Mouse (Mus musculus) hematopoietic stem cell, adult 5-6 weeks (primary cell): ENCODE results near the gene Arpc3. TPM values are rescaled to one million over a fixed set of nuclear protein-coding genes. Genes with fewer than 3 reads are reported as not detected.
"Not testable (repeated sequence)": the region's sequence is repeated elsewhere in the genome, so short reads cannot be mapped to it uniquely, and the experiment has no call there.

Experiments
- ATAC-seq, 2 experiments: fragments of 125-278 bp in 1 of 2; replicated peaks in 1 of 2; 2 replicates each; pipeline ENCODE4 v1.8.0; 2016 to 2017; ENCODE audit warnings: inconsistent platforms in 2 of 2, mild to moderate bottlenecking in 2 of 2, moderate number of reproducible peaks in 2 of 2, low read depth in 1 of 2, moderate TSS enrichment in 1 of 2; ENCODE audit not compliant: low FRiP score in 2 of 2, poor library complexity in 2 of 2, severe bottlenecking in 2 of 2, insufficient read depth in 1 of 2, low TSS enrichment in 1 of 2
- total RNA-seq: library from RNA; stranded (forward); fragments of 172-1452, 232-1000 nt; gene quantifications from 2 replicates; pipeline ENCODE4 v1.2.3, GENCODE M21; 2017

Arpc3 gene
- total RNA-seq, 1 experiment from 2014 or later, result 855 TPM

GRCm38 (mm10) chr5:122392227-122393004 is 738 bp downstream of the Arpc3 start:
- ATAC-seq, result peak; percentile 25 to 51

- no peak for ATAC-seq
These were observed 2.2 kb downstream of the Arpc3 start for GRCm38 (mm10) chr5:122393887-122394286.

GRCm38 (mm10) chr5:122396791-122397190 is 5.1 kb downstream of the Arpc3 start:
- ATAC-seq, result peak; percentile 40 to 52

GRCm38 (mm10) chr5:122397495-122397894 is 5.8 kb downstream of the Arpc3 start:
- ATAC-seq, result no peak

- ATAC-seq, result no peak
These were observed 8.2 kb downstream of the Arpc3 start for GRCm38 (mm10) chr5:122399871-122400270.

GRCm38 (mm10) chr5:122400628-122401302 is 9.1 kb downstream of the Arpc3 start:
- 0 out of 4 replicates have a peak, but pooled peaks of 1 of the 2 experiments have one; percentile 6 for ATAC-seq

- ATAC-seq, result peak in 1 of 2 experiments; percentile 46; a peak in 3 of 4 replicates
These were observed 9.6 kb downstream of the Arpc3 start for GRCm38 (mm10) chr5:122401303-122401640.

- no peak for ATAC-seq
These were observed 10.5 kb downstream of the Arpc3 start for GRCm38 (mm10) chr5:122402160-122402559.

- no peak for ATAC-seq
These were observed 11.1 kb downstream of the Arpc3 start for GRCm38 (mm10) chr5:122402772-122403171.

GRCm38 (mm10) chr5:122403362-122403761 is 11.7 kb downstream of the Arpc3 start:
- no peak for ATAC-seq

GRCm38 (mm10) chr5:122405537-122405936 is 13.9 kb downstream of the Arpc3 start:
- ATAC-seq, result no peak

GRCm38 (mm10) chr5:122409692-122410645 is 18.3 kb downstream of the Arpc3 start:
- ATAC-seq, result no peak

- ATAC-seq, result no peak
These were observed 20.2 kb downstream of the Arpc3 start for GRCm38 (mm10) chr5:122411892-122412291.

- no peak for ATAC-seq
These were observed 21.1 kb downstream of the Arpc3 start for GRCm38 (mm10) chr5:122412826-122413225.

GRCm38 (mm10) chr5:122414351-122414750 is 22.7 kb downstream of the Arpc3 start:
- ATAC-seq, result no peak

- ATAC-seq, result no peak
These were observed 23.8 kb downstream of the Arpc3 start for GRCm38 (mm10) chr5:122415465-122415864.

GRCm38 (mm10) chr5:122420676-122421075 is 29.0 kb downstream of the Arpc3 start:
- not testable (repeated sequence) for ATAC-seq
